Mouse (Mus musculus): ENCODE results near the gene Clmp. TPM values are rescaled to one million over a fixed set of nuclear protein-coding genes. Genes with fewer than 3 reads are reported as not detected.
"Not testable (repeated sequence)": the region's sequence is repeated elsewhere in the genome, so short reads cannot be mapped to it uniquely, and the experiment has no call there.

Clmp gene
- polyA plus RNA-seq, 1 experiment from 2014 or later, result 7.7 TPM

DNA sequence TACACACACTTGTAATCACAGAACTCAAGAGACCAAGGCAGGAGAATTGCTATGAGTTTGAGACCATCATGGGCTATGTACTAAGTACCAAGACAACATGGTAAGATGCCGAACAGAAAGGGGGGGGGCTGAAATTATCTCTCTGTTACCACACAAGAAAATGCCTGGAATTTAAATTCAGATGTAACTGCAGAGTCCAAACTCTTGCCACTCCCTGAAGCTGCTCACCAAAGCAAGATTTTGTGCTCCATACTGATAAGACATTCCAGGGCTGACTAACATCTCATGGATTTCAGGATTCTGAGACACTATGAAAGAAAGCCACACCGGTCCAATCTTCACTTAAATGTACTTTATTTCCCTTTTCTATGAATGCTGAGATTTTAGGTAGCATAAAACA lies 109.8 kb downstream of the Clmp start:
- Histone ChIP-seq H3K27ac (ENCODE audit: low read depth, low read length) (no peak overlapping the region), H3K4me3 (ENCODE audit: low read depth, low read length) (no peak overlapping the region), H3K9me3 (ENCODE audit: control insufficient read depth, low read length) (no peaks in the 10 kb centered on the region), H3K36me3 (ENCODE audit: control insufficient read depth, insufficient read depth, low read length) (no peaks in the 10 kb centered on the region), H3K4me2 (no peak overlapping the region), H3K27me3 (replicated peaks; ENCODE audit: control insufficient read depth, insufficient read depth, low read length) (no peaks in the 10 kb centered on the region), H3K4me1 (replicated peaks; ENCODE audit: control insufficient read depth, insufficient read depth, low read length) (peaks cover 12% of the 10 kb centered on the region), H3K9ac (ENCODE audit: low read depth, low read length) (no peak overlapping the region)
- ATAC-seq (replicated peaks; ENCODE audit: low FRiP score) (no peak), DNase-seq (ENCODE audit: low spot score) (no peak)
- WGBS, result 51% methylated on average over 2 of the region's 2 CpGs

DNA sequence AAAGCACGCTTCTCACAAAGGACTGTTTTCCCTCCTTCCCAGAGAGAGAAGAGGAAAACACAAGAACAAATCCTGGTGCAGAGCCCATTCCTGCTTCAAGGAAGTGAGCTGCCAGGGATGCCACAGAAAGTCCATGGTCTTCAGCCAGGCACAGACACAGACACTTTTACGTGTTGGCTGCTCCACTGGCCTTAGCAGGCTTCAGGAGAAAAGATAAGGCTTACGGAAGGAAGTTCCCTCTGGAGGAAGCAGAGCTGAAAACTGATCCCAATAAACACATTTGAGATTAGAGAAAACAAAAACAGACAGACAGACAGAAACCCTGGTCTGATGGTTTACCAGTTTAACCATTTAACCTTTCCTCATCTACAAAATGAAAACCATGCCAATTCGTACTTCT lies 110.3 kb downstream of the Clmp start:
- Histone ChIP-seq H3K4me3 (ENCODE audit: low read depth, low read length) (no peak overlapping the region), H3K9ac (ENCODE audit: low read depth, low read length) (no peak overlapping the region), H3K27ac (ENCODE audit: low read depth, low read length) (no peak overlapping the region), H3K4me2 (no peak overlapping the region), H3K9me3 (ENCODE audit: control insufficient read depth, low read length) (no peaks in the 10 kb centered on the region), H3K27me3 (replicated peaks; ENCODE audit: control insufficient read depth, insufficient read depth, low read length) (no peaks in the 10 kb centered on the region), H3K36me3 (ENCODE audit: control insufficient read depth, insufficient read depth, low read length) (no peaks in the 10 kb centered on the region), H3K4me1 (replicated peaks; ENCODE audit: control insufficient read depth, insufficient read depth, low read length) (peaks cover 12% of the 10 kb centered on the region)
- ATAC-seq (replicated peaks; ENCODE audit: low FRiP score) (no peak), DNase-seq (ENCODE audit: low spot score) (no peak)
- WGBS, result 41% methylated on average over 4 of the region's 4 CpGs

DNA sequence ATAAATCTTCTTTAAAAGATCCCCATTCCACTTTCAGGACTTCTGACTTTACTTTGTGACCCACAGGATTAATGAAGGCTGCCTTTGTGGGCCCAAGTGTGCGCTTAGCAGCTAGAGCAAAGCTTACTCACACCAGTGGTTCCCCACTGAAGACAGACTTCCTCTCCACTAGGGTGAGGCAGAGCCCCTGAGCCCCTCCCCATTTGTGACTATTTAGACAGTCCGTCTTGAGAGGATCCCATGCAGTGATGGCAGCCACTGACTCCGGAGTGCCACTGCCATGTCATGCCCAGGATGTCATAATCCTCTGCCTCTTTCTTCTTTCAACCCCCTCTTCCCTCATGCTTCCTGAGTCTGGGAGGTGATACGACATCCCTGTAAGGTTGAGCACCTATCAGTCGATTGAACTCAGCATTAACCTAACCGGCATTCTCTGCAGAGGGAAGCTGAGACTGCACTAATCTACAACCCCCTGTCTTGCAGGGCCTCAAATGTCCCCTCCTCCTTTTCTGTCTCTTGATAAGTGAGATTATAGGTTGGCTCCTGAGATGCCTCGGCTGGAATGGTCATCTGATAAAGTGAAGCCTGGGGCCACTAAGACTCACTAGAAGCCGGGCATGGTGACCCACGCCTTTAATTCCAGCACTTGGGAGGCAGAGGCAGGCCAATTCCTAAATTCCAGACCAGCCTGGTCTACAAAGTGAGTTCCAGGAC lies 112.6 kb downstream of the Clmp start:
- 29% methylated on average over 9 of the region's 9 CpGs for WGBS
- Histone ChIP-seq H3K4me3 (ENCODE audit: low read depth, low read length) (peak overlapping the region; percentile 99; the same call in 1 of the 2 replicates), H3K9me3 (ENCODE audit: control insufficient read depth, low read length) (no peaks in the 10 kb centered on the region), H3K4me1 (replicated peaks; ENCODE audit: control insufficient read depth, insufficient read depth, low read length) (peaks cover 13% of the 10 kb centered on the region), H3K4me2 (peak overlapping the region; percentile 90), H3K27ac (ENCODE audit: low read depth, low read length) (peak overlapping the region; percentile 96), H3K9ac (ENCODE audit: low read depth, low read length) (peak overlapping the region; percentile 100), H3K27me3 (replicated peaks; ENCODE audit: control insufficient read depth, insufficient read depth, low read length) (no peaks in the 10 kb centered on the region), H3K36me3 (ENCODE audit: control insufficient read depth, insufficient read depth, low read length) (peaks cover 3% of the 10 kb centered on the region; the same call in 1 of the 2 replicates)
- ATAC-seq (replicated peaks; ENCODE audit: low FRiP score) (no peak; the same call in 1 of the 2 replicates), DNase-seq (ENCODE audit: low spot score) (peak; percentile 35)

DNA sequence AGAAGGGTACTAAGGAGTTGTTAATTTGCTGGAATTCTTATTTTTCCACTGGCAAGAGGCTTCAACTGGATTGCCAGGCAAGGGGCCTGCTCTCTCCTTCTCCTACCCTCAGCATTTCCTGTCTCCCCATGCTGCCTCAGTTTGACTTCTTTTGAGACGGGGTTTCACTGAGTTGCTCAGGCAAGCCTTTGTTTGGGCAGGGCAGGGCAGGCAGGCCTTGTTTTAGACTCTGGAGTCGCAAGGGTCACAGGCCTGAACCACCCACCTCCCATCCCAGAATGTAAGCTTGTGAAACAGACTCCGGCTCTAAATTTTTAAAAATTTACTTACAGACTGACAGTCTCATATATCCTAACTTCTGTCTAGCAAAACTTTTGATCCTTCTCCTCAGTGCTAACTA lies 113.3 kb downstream of the Clmp start:
- peak overlapping the region; percentile 90 for H3K4me2 ChIP-seq
- no peaks in the 10 kb centered on the region for H3K27me3 ChIP-seq (replicated peaks; ENCODE audit: control insufficient read depth, insufficient read depth, low read length)
- ATAC-seq (replicated peaks; ENCODE audit: low FRiP score), result no peak
- peaks cover 8% of the 10 kb centered on the region; the same call in 1 of the 2 replicates for H3K36me3 ChIP-seq (ENCODE audit: control insufficient read depth, insufficient read depth, low read length)
- peak; percentile 43 for DNase-seq (ENCODE audit: low spot score)
- peak overlapping the region; percentile 96 for H3K27ac ChIP-seq (ENCODE audit: low read depth, low read length)
- peaks cover 17% of the 10 kb centered on the region for H3K4me1 ChIP-seq (replicated peaks; ENCODE audit: control insufficient read depth, insufficient read depth, low read length)
- H3K9me3 ChIP-seq (ENCODE audit: control insufficient read depth, low read length), result no peaks in the 10 kb centered on the region
- 34% methylated on average over 3 of the region's 3 CpGs for WGBS
- peak overlapping the region; percentile 100 for H3K9ac ChIP-seq (ENCODE audit: low read depth, low read length)
- peak overlapping the region; percentile 99 for H3K4me3 ChIP-seq (ENCODE audit: low read depth, low read length)

DNA sequence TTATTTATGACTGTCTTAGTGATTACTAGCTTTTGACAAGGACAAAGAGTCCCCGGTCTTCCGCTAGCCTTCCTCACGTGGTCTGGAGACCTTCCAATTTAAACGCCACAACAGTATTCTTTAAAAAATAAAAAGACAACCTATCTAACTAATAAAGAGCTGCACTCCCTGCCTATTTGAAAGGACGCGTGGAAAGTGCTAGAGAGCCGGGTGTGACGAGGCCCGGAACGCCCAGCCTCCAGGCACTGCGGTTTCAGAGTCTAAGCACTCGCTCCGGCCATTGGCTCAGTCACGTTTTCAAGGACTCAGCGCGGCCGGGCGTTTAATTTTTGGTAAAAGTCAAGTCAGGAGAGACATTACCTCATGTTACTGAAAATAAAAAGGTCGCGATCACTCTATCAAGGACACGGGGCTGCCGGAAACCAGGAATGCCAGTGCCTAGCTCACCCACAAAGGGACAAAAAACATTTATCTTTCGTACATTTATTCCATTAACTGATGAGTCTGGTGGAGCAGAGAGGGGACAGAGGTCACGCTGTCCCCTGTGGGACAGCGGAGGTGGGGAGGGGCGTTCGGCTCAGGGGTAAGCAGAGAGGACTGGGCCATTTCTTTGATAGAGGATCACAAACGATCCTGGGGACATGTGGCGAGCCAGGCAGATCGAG lies 114.2 kb downstream of the Clmp start:
- 2% methylated on average over 30 of the region's 30 CpGs for WGBS
- Histone ChIP-seq H3K27me3 (replicated peaks; ENCODE audit: control insufficient read depth, insufficient read depth, low read length) (no peaks in the 10 kb centered on the region), H3K4me2 (peak overlapping the region; percentile 90), H3K9me3 (ENCODE audit: control insufficient read depth, low read length) (no peaks in the 10 kb centered on the region), H3K36me3 (ENCODE audit: control insufficient read depth, insufficient read depth, low read length) (peaks cover 8% of the 10 kb centered on the region; the same call in 1 of the 2 replicates), H3K4me3 (ENCODE audit: low read depth, low read length) (peak overlapping the region; percentile 99), H3K4me1 (replicated peaks; ENCODE audit: control insufficient read depth, insufficient read depth, low read length) (peaks cover 17% of the 10 kb centered on the region), H3K27ac (ENCODE audit: low read depth, low read length) (peak overlapping the region; percentile 96), H3K9ac (ENCODE audit: low read depth, low read length) (peak overlapping the region; percentile 100)
- ATAC-seq (replicated peaks; ENCODE audit: low FRiP score) (peak; percentile 10), DNase-seq (ENCODE audit: low spot score) (peak; percentile 80)

DNA sequence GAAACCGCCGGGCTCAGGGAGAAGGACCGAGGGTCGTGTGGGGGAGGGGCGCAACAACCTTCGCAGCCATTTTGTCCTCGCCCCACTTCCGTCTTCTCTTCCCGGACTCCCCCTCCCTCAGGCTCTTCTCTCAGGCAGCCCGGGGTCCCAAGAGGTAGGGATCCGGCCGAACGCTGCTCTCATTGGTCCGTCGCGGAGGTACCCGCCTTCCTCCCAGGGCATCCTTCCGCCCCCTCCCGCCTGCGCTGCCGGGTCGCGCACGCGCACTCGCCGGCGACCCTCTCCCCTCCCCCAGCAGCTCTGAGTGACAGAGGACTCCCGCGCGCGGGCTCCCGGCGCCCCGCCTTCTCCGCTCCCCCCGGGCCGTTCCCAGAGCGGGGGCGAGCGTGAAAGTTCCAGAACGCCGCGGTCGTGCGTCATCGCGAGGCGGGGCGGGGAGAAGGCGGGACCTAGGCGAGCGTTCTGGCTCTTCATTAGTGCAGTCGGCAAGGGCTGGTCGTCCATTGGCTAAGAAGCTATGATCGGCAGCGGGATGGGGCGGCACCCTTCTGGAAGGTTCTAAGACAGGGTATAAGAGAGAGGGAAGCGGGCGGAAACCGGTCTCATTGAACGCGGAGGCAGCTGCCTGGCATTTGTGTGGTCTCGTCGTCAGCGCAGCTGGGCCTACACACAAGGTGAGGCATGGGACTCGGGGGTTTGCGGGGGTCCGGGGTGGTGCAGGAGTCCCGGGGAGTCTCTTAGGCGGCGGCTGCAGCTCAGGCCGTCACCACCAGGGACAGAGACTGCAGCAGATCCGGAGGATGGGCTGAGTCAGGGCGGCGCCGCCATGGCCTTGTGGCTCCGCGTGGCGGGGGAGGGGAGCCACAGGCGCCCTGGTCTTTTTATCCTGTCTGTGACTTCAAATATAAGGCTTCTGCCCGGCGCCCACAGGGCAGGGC lies 115.2 kb downstream of the Clmp start, which contains the start of gene Hspa8:
Gene Hspa8, plus strand, starts transcription at position 310 of the 938 bp plus-strand sequence.
- peak within 1 kb of the TSS; percentile 99 for H3K27ac ChIP-seq (ENCODE audit: low read depth, low read length)
- peak; percentile 91 for ATAC-seq (replicated peaks; ENCODE audit: low FRiP score)
- peaks cover 17% of the 10 kb centered on the region for H3K36me3 ChIP-seq (ENCODE audit: control insufficient read depth, insufficient read depth, low read length)
- peaks cover 22% of the 10 kb centered on the region for H3K4me1 ChIP-seq (replicated peaks; ENCODE audit: control insufficient read depth, insufficient read depth, low read length)
- no peaks in the 10 kb centered on the region for H3K27me3 ChIP-seq (replicated peaks; ENCODE audit: control insufficient read depth, insufficient read depth, low read length)
- no peaks in the 10 kb centered on the region for H3K9me3 ChIP-seq (ENCODE audit: control insufficient read depth, low read length)
- peak within 1 kb of the TSS; percentile 100 for H3K9ac ChIP-seq (ENCODE audit: low read depth, low read length)
- under 1% methylated on average over 82 of the region's 83 CpGs for WGBS
- H3K4me2 ChIP-seq, result peak within 1 kb of the TSS; percentile 90
- DNase-seq (ENCODE audit: low spot score), result peak; percentile 100
- peak within 1 kb of the TSS; percentile 99 for H3K4me3 ChIP-seq (ENCODE audit: low read depth, low read length)

DNA sequence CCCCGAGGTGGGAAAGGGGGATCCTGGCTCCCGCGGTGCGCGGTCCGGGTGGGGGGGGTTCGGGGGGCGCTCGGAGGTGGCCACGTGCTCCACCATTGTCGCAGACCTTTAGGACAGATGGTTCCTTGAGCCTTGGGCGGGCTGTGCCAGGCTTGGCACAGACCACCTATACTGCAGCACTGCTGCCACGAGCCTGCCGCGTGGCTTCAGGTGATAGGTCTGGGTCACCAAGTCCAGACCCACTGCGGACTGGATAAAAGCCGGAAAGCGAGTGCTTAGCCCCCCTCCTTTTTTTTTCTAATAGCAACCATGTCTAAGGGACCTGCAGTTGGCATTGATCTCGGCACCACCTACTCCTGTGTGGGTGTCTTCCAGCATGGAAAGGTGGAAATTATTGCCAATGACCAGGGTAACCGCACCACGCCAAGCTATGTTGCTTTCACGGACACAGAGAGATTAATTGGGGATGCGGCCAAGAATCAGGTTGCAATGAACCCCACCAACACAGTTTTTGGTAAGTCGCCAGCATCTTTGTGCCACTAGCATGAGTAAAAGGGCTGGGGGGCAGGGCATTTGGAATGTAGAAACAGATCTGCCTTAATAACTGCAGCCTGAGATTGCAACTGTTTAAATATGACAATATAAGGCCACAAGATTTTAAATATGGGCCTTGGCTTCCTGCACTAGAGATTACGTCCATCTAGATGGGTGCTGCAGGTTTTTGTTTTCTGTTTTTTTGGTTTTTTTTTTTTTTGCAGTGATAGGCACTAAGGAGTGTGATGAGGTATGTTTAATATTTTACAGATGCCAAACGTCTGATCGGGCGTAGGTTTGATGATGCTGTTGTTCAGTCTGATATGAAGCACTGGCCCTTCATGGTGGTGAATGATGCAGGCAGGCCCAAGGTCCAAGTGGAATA lies 116.1 kb downstream of the Clmp start:
- Histone ChIP-seq H3K4me3 (ENCODE audit: low read depth, low read length) (peak overlapping the region; percentile 99), H3K4me2 (peak overlapping the region; percentile 78), H3K4me1 (replicated peaks; ENCODE audit: control insufficient read depth, insufficient read depth, low read length) (peaks cover 22% of the 10 kb centered on the region), H3K36me3 (ENCODE audit: control insufficient read depth, insufficient read depth, low read length) (peaks cover 18% of the 10 kb centered on the region), H3K27ac (ENCODE audit: low read depth, low read length) (peak overlapping the region; percentile 99), H3K9ac (ENCODE audit: low read depth, low read length) (peak overlapping the region; percentile 100)
- not testable (repeated sequence) for ATAC-seq (replicated peaks; ENCODE audit: low FRiP score); H3K27me3 ChIP-seq (replicated peaks; ENCODE audit: control insufficient read depth, insufficient read depth, low read length); H3K9me3 ChIP-seq (ENCODE audit: control insufficient read depth, low read length)
- under 1% methylated on average over 28 of the region's 28 CpGs for WGBS
- peak; percentile 33 for DNase-seq (ENCODE audit: low spot score)
